Mouse (Mus musculus) 3134 (cell line): ENCODE results near the gene Stard13.

ENCODE experiments used
- DNase-seq: peaks from one replicate; pipeline ENCODE4 v3.0.0-alpha.2; 2011; ENCODE audit warnings: low spot score; ENCODE audit not compliant: insufficient read length; ENCODE audit errors: extremely low read depth

Gene Stard13

DNA sequence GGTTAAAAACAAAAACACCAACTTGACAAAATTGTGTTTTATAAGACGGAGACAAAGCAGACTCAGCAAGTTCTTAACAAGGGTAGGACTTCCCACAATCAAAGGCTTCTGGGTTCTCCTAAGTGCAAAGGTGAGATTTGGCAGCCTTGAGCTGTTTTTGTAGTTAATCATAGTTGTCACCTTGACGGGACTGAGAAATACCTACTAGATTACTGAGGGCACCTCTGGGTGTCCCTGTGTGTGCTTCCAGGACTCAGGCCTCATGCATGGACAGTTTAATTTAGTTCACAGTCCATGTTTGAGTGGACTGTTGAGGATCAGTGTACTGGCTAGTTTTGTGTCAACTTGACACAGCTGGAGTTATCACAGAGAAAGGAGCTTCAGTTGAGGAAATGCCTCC is 209.2 kb downstream of the Stard13 start:
- no peak for DNase-seq

DNA sequence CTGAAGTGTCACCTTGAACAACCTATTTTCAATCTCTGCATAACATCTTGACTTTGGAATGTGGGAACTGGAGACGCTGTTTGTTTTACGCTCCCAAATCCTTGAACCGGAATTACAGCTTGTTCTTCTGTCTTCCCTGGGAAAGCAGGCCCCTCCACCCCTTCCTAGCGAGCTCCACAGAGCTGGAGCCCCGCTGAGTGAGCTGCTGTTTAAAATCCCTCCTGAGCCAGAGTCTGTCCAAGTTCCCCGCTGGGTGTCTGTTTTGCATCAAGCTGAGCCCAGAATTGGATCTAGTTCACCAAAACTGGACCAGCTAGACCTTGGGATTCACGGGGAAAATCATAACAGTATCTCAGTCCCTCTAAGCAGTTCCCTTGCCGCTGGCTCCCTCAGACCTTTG is 210.2 kb downstream of the Stard13 start:
- no peak for DNase-seq

DNA sequence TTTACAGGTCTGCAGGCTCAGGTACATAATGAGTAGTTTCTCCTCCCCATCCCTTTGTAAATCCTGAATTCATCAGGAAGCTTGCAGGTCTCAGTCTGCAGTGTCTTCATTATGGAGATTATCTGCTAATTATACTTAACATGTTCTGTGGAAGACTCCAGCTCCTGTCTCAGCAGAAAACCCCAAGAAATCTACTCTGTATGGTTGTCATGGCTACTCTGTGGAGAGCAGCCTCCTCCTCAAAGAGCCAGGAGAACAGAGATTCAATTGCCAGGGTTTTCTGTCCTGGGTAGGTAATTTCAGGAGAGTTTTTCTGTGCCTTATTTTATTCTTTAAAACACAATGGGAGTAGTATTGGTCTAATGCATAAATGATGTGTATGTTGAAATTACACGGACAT is 210.7 kb downstream of the Stard13 start:
- no peak for DNase-seq

DNA sequence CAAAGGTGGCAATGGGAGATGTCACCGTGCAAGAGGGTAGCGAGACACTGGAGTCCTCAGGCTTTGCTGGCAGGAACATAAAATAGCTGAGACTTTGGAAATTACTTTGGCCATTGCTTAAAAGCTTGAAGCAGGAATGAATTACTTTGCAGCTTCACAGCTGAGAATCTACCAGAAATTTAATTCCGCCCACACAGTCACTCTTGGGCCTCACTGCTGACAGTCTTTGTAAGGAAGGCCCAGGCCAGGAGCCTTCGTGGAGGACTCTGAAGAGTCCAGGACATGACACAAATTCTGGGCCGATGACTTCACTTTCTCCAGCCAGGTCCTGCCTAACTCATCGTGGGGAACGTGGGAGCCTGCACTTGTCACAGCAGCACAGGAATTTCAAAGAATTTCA is 211.6 kb downstream of the Stard13 start:
- no peak for DNase-seq

DNA sequence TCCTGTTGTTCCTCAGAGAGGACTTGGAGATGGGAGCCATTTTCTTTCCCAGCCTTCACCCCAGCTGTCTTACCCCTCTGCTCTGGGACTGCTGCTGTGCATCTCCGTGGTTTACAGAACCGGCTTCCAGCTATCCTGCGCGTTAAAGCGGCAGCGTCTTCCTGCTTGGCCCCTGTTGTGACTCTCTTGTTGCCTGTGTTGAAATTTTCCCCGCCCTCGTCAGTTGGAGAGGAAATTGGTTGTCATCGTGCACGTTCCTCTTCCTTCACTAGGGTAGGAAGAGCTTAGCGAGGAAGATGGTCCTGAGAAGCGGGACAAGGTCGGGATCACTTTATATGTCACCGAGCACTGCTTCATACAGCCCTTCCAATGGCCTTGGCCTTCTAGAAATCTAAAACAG is 212.8 kb downstream of the Stard13 start:
- DNase-seq: no peak

DNA sequence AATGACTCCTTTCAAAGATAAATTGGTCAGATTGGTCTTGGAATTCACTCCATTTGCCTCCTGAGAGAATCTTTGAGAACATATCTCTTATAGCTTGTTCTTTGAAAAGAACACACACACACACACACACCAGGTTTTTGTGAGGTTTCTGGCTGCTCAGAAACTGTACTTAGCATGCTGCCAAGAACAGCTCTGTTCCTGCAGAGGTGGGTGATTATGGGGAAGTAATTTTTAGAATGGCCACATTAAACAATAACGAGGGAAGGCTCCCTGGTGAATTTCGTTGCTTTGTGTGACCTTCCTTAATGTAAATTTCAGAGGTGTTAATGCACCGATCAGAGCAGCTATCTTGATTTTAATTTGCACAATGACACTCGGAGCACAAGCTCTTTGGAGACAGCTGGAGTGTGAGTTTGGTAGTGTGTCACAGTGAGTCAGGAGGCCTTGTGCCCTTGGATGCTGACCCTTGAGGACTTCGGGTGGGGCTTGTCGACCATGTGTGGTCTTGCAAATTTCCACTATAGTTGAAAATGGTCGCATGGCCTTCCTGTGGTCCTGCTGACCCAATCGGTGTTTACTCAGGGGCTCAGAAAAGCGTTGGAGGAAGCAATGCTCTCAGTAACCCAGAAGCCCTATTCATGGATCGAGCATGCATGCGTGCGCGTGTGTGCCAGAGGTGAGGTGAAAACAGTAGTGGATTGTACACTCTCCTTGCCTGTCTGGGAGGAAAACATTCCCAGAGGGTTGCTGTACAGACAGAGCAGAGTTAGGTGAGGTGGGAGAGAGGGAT is 213.4 kb downstream of the Stard13 start:
- DNase-seq: no peak

DNA sequence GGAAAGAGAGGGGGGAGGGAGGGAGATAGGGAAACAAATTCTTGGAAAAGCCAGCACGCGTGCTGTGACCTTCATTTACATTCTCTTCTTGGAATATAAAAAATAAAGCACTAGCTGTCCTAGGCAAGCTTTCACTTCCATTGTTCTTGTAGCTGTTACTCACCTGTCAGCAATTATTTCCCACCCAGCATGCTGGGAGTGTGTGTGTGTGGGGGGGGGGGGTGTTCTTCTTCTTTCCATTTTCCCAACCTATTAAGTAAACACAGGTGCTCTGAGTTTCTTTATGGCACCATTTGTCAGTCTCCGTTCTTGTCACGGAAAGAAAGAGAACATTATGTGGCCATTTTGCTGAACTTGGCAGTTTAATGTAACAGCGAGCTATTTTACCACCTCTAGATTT is 214.7 kb downstream of the Stard13 start:
- DNase-seq: no peak

DNA sequence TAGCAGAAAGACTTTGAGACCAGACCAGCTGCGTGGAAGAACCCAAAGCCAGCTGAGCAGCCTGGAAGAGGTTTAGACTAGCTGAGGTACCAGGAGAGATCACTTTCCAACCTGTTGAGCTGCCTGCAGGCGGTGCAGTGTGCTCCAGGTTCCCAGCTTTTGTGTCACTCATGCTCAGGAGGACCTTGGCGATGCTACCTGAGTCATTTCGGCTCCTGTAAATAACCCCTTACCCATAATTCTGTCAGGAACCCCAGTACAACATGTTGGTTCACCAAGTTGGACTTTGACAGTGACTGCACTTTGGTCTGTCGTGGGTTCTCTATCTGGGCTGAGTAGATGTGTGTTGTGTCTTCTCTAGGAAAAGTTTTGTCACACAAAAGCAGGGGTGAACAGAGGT is 215.2 kb downstream of the Stard13 start:
- DNase-seq: no peak

DNA sequence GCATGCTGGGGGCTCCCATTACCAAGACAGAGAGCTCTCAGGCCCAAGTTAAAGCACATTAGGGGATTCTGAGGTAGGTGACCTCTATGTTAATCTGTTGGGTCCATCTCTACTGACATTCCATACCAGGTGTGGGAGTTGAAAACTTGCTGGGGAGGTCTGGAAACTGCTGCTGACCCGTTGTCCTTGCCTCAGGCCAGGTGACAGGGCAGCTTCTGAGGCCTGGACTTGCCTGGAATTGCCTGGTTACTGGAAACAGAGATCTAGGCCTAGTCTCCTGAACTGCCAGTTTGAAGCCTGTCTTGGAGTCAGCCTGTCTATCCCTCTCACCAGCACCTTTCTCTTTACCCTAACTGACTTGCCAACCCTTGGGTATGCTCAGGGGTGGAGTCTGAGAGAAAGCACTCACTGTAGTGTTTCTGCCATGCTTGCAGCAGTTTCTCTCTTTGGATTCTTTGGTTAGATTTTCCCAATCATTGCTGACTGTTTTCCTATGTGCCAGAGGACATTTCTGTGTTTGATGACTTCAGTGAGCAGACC is 229.3 kb downstream of the Stard13 start:
- no peak for DNase-seq

DNA sequence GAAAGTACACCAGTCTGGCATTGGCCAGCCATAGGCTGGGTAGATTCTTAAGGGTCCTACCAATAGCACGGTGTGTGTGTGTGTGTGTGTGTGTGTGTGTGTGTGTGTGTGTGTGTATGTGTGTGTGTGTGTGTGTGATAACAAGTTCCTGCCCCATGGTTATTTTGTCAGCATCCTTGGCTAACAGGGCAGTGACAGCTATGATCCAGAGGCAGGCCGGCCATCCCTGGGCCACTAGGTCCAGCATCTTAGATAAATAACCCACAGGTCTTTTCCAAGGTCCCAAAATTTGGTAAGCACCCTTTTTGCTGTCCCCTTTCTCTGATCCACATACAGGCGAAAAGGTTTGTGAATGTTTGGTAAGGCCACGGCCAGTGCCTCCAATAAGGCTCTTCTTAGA is 231.6 kb downstream of the Stard13 start:
- DNase-seq: no peak

DNA sequence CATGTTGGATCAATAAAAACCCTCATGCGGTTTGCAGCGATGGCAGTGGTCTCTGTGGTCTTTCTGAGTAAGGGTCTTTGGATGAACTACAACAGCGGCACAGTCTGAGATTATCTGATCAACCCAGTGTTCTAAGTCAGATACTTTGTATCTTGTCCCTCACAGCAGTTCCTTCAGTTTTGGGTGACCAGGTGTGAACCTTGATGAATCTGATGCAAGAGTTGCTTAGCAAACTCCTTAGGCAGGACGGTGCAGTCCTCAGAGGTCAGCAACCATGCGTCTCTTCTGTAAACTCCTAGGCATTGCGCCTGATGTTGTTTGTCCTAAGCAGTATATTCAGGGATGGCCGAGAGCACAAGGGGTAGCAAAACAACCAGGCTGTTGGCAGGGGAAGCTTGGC is 232.5 kb downstream of the Stard13 start:
- no peak for DNase-seq

DNA sequence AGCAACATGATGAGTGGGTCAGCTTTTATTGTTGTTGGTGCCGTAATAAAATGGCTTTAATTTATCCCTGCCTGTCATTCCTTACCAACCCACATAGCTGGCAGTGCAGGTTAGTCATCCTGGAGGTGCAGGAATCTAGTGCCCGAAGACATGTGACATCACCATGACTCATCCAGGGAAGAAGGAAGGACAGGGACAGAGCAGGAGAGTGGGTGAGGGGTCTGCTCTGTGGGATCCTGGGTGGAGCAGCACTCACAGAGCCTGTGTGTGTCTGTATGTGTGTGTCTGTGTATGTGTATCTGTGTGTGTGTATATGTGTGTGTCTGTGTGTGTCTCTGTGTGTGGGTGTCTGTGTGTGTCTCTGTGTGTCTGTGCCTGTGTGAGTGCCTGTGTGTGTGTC is 237.1 kb downstream of the Stard13 start:
- peak; percentile 84 for DNase-seq

DNA sequence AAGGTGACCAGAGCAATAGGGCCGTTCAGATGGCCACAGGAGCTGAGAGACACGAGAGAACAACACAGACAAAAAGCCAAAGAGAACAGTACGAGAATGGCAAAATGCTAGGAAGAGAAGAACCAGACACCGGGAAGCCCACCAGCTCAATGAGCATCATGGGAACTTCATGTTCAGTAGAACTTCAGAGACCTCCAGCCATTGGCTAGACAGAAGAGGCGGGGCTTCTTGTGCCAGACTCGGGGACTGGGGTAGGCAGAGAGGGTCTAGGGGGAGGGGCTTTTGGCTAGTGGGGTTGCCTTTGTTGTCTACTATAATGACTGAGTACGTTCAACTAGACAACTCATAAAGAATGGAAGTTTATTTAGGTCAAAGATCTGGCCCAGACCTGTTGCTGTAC is 239.5 kb downstream of the Stard13 start:
- no peak for DNase-seq
